Mouse (Mus musculus) olfactory bulb, adult 2 months (tissue): ENCODE results near the gene Chd4. TPM values are rescaled to one million over a fixed set of nuclear protein-coding genes. Genes with fewer than 3 reads are reported as not detected.

Experiments
- H3K27ac ChIP-seq: fragments of 200-500 bp; 2 replicates; pipeline ENCODE4 v1.5.1; 2012; ENCODE audit warnings: low read depth, low read length; ENCODE audit not compliant: insufficient read depth
- H3K4me1 ChIP-seq: fragments of 200-500 bp; 2 replicates; pipeline ENCODE4 v1.6.1; 2012; ENCODE audit warnings: low read length; ENCODE audit not compliant: control insufficient read depth, insufficient read depth
- H3K4me3 ChIP-seq: fragments of 200-500 bp; 2 replicates; pipeline ENCODE4 v1.5.1; 2012; ENCODE audit warnings: mild to moderate bottlenecking, low read depth, low read length, moderate library complexity; ENCODE audit not compliant: insufficient read depth
- CTCF ChIP-seq: fragments of 200-500 bp; IDR thresholded peaks from 2 replicates; pipeline ENCODE4 v1.5.1; 2012; ENCODE audit warnings: low read depth, mild to moderate bottlenecking, low read length, moderate library complexity; ENCODE audit not compliant: insufficient read depth
- POLR2A ChIP-seq: fragments of 200-500 bp; IDR thresholded peaks from 2 replicates; pipeline ENCODE4 v1.6.1; 2012; ENCODE audit warnings: mild to moderate bottlenecking, low read depth, low read length, moderate library complexity; ENCODE audit not compliant: insufficient read depth
- WGBS: fragments of 180-500 bp; shearing (Covaris S2); methylation state at CpG from one replicate; pipeline ENCODE4 v1.1.7; 2018; 5-methylcytosine and 5-hydroxymethylcytosine counted together
- polyA plus RNA-seq: library from polyadenylated mRNA; stranded (reverse); fragments of >200 nt; gene quantifications from 2 replicates; pipeline ENCODE4 v1.2.4, GENCODE M21; 2012; ENCODE audit warnings: low replicate concordance; ENCODE audit not compliant: missing spikeins, insufficient read depth, insufficient read length

Chd4 gene
- polyA plus RNA-seq, 1 experiment, result 138 TPM

DNA sequence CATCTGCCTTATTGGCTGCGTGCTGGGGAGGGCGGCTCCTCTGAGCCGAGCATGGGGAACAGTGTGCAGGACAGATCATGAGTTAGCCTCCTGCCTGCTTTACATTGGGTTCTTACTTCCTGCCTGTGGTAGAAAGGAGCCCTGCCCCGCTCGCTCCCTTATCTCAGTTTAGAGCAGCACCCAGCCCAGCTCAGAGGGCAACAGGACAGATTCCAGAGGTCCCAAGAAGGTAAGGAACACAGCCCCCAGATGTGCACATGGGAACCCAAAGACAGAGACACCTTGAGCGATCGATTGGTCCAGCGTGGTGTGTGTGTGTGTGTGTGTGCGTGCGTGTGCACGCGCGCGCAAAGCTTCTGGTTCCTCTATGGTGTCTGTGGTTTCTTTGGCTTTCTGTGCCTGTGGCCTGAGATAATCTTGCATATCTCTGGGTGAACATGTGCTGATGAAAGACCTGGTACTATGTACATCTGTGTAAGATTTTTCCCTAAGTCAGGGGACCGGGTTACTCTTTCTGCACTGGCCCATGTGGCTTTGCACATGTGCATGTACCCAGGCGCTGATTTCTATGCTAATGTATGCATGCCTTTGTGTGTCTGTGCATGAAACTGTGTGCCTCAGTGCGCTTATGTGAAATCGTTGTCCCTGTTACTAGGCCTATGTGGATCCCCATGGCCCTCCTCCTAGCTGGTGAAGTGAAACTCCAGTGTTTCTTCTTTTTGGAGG lies 24.4 kb upstream of the Chd4 start:
- H3K4me3 ChIP-seq, result no peak overlapping the region
- H3K4me1 ChIP-seq, result peaks cover 2% of the 10 kb centered on the region; the same call in 1 of the 2 replicates
- TF ChIP-seq POLR2A (no peak), CTCF (no peak)
- H3K27ac ChIP-seq, result 0 out of 2 replicates have a peak overlapping the region, but pooled peaks have one; percentile 7
- WGBS, result 73% methylated on average over 18 of the region's 18 CpGs

DNA sequence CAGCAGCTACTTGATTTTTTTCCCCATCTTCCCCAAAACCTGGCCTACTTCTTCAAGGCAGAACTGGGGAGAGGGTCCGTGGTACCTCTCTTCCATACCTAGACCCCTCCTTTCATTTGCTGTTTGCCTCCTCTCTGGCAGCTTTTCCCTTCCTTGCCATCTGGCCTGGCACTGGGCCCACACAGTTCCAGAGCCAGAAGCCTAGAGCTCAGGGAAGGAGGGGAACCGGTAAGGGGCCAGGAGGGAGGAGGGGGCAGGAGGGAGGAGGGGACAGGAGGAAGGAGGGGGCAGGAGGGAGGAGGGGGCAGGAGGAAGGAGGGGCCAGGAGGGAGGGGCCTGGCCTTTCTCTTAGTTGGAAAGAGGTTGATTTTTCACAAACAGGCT lies 23.9 kb upstream of the Chd4 start:
- H3K4me3 ChIP-seq, result no peak overlapping the region
- 0 out of 2 replicates have a peak overlapping the region, but pooled peaks have one; percentile 7 for H3K27ac ChIP-seq
- peaks cover 2% of the 10 kb centered on the region; the same call in 1 of the 2 replicates for H3K4me1 ChIP-seq
- 5% methylated on average over 2 of the region's 2 CpGs for WGBS
- TF ChIP-seq CTCF, result no peak

DNA sequence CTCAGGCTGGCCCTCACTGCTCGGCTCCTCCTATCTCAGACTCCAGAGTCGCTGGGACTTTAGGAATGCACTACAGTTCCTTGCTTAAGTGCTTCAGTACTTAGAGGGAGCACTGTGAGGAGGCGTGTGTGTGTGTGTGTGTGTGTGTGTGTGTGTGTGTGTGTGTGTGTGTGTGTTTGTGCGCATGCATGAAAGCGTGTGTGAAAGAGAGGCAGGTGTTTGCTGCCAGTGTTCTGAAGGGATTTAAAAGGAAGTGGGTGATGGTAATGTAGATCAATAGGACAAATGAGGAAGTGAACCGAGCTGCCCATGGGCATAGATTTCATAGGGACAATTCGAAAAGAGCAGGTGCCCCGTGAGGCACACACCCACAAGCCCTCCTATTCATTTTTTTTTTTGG lies 22.0 kb upstream of the Chd4 start:
- 55% methylated on average over 8 of the region's 8 CpGs for WGBS
- Histone ChIP-seq H3K4me1 (peaks cover 2% of the 10 kb centered on the region; the same call in 1 of the 2 replicates), H3K27ac (no peak overlapping the region), H3K4me3 (no peak overlapping the region)
- TF ChIP-seq POLR2A (no peak), CTCF (no peak)

DNA sequence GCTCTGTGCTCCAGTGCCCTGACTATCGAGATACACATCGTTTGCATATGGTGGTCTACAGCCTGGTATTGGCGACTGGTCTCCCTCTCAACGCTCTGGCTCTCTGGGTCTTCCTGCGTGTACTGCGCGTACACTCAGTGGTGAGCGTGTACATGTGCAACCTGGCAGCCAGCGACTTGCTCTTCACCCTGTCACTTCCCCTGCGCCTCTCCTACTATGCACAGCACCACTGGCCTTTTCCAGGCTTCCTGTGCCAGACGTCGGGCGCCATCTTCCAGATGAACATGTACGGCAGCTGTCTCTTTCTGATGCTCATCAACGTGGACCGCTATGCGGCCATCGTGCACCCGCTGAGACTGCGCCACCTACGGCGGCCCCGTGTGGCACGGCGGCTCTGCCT lies 14.4 kb upstream of the Chd4 start:
- Histone ChIP-seq H3K27ac (peak overlapping the region; percentile 9; the same call in 1 of the 2 replicates), H3K4me3 (peak overlapping the region; percentile 41), H3K4me1 (peaks cover 11% of the 10 kb centered on the region; the same call in 1 of the 2 replicates)
- no peak for TF ChIP-seq POLR2A
- no peak for TF ChIP-seq CTCF
- 17% methylated on average over 25 of the region's 25 CpGs for WGBS

DNA sequence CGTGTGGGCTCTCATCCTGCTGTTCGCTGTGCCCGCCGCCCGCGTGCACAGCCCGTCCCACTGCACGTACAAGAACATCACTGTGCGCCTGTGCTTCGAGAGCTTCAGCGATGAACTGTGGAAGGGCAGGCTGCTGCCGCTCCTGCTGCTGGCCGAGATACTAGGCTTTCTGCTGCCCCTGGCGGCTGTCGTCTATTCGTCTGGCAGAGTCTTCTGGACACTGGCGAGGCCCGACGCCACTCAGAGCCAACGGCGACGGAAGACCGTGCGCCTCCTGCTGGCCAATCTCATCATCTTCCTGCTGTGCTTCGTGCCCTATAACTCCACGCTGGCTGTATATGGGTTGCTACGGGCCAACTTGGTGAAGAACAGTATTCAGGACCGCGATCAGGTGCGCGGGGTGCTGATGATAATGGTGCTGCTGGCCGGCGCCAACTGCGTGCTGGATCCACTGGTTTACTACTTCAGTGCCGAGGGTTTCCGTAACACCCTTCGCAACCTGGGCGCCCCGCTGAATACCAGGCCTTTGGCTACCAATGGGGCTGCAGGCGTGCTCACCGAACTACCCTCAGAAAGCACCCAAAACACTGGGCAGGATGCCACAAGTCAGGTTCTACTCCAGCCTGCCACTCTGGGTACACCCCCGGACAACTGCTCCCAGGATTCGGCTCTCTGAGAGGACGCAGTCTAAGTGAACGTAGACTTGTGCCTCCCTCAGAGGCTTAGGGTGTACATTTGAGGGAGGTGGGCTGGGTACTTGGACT lies 13.8 kb upstream of the Chd4 start:
- peak overlapping the region; percentile 9; the same call in 1 of the 2 replicates for H3K27ac ChIP-seq
- H3K4me1 ChIP-seq, result peaks cover 11% of the 10 kb centered on the region; the same call in 1 of the 2 replicates
- 19% methylated on average over 45 of the region's 45 CpGs for WGBS
- peak overlapping the region; percentile 41 for H3K4me3 ChIP-seq
- TF ChIP-seq CTCF (peak; percentile 67; the same call in 1 of the 2 replicates), POLR2A (0 out of 2 replicates have a peak, but pooled peaks have one; percentile 30)

DNA sequence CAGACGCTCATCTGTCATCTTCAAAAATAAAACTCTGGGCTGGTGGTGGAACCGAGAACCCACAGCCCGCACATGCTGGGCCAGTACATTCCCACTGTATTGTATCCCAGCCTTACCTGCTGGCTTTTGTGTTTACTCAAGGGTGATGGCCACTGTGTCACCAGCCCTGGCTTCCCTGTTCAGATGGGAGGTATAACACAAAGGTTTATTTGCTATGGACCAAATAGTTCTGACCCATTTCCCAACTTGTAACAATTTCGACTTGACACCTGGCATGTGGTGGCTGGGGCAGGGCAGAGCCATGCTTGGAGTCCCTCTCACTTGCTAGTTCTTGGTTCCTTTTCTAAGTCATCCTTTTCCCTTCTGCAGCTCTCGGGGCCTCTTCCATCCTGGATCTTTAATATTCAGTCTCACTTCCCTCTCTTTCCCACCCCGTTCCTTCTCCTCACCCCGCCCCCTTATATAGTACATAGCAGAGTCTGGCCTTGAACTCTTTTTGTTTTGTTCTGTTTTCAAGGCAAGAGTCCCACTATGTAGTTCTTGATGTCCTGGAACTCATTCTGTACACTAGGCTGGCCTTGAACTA lies 12.9 kb upstream of the Chd4 start:
- H3K27ac ChIP-seq, result no peak overlapping the region
- peaks cover 11% of the 10 kb centered on the region; the same call in 1 of the 2 replicates for H3K4me1 ChIP-seq
- H3K4me3 ChIP-seq, result no peak overlapping the region
- TF ChIP-seq CTCF, result no peak
- TF ChIP-seq POLR2A, result no peak
- 88% methylated on average over 7 of the region's 7 CpGs for WGBS

DNA sequence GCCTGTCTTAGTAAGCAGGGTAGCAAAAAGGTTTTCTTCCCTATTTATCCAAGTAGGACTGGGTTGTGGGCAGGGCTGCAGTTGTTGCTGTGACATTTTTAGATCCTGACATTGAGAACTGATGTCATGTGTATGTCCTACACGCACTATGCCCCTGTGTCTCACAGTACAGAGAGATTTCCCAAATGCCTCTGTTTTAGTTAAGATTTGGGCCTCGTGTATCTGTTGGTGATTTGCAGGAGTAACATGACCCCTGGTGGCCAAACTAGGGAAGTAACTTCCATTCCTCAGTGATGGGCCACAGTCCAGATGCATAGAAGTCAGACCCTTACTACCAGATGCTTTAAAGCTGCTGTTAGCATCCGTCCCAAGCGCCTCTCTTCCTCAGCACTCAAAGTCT lies 11.4 kb upstream of the Chd4 start:
- H3K4me1 ChIP-seq, result peaks cover 19% of the 10 kb centered on the region
- 3% methylated on average over 4 of the region's 4 CpGs for WGBS
- no peak overlapping the region for H3K4me3 ChIP-seq
- TF ChIP-seq POLR2A (no peak), CTCF (no peak)
- H3K27ac ChIP-seq, result no peak overlapping the region

DNA sequence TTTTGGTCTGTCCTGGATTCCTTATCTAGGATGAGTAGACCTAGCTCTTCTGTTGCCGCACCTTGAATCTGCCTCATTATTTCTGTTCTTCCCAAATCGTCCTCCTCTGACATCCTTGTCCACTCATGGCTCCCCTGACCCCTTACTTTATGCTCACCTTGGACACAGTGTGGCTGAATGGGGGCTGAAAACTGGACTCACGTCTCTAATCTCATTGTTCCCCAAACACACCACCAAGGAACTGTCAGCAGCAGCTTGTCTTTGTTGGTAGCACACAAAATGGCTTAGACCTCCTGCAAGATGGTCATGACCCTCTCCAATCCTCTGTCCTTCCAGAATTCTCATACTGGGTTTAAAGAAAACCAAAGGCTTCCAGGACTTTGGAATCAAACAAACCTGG lies 7.8 kb upstream of the Chd4 start:
- H3K4me1 ChIP-seq, result peaks cover 23% of the 10 kb centered on the region
- no peak overlapping the region for H3K27ac ChIP-seq
- no peak overlapping the region for H3K4me3 ChIP-seq
- TF ChIP-seq CTCF (no peak), POLR2A (no peak)
- WGBS, result 71% methylated on average over 3 of the region's 3 CpGs

DNA sequence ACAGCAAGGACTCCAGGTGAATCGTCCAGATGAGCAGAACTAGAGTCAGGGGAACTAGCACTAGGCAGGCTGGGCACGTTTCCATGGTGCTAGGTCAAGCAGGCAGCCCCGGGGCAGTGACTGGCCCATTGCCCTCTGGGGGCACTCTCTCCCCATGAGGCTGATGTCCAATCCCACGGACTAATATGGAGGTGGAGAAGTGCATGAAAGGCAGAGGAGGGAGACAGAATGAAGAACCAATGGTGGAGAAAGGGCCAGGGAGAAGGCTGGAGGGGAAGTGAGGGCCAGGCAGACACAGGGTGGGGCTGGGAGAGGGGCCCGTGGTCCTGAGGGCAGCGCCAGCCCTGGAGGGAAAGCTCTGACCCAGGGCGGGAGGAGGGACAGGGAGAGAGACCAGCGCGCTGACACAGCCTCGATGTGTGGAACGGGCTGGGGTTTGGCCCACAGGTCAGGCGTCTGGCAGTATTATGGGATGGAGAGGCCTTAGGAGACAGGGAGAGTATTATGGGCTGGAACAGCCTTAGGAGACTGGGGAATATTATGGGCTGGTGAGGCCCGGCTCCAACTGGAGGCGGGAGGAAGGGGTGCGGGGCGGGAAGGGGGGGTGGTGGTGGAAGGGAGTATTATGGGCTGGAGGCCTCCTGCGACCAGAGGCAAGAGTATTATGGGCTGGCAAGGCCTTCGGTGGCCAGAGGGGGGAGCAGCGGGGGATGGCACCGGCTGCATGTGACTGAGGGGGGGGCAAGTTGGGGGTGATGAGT lies 7.0 kb upstream of the Chd4 start:
- no peak overlapping the region for H3K4me3 ChIP-seq
- no peak for TF ChIP-seq CTCF
- no peak for TF ChIP-seq POLR2A
- 4% methylated on average over 20 of the region's 20 CpGs for WGBS
- H3K4me1 ChIP-seq, result peaks cover 23% of the 10 kb centered on the region
- H3K27ac ChIP-seq, result peak overlapping the region; percentile 85
